ENCODE assay signal across 17 mouse cellular contexts in the genomic region with DNA sequence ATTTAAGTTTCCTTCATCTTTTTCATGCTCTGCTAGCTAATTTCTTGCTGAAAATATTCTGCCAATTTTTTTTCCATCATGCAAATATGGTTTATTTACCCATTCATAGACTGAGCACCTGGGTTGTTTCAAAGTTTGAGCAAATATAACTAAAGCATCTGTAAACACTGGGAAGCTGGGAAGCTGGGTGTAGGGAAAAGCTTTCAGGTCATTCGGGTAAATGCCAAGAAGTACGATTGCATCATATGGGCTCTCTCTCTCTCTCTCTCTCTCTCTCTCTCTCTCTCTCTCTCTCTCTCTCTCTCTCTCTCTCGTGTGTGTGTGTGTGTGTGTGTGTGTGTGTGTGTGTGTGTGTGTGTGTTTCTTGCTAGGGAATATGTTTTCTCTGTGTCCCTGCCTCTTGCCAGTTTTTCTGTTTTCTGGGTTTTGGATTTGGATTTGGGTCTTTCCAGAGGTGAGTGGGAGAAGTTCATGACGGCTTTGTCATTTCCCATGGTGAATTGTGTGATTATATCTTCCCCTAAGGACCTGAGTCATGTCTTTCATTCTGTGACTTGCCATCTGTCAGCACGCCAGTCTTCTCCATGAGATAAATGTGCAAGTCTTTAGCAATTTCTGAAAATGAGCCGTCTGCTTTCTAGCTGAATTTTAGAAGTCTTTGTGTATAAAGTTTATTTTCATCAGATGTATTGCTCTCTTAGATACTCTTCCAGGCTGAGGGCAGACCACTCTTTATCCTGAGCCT.
A peak's percentile ranks its signal among the peaks of the same experiment; 100 is the strongest.
DNase-seq lines count a peak whose midpoint lies in the region; ATAC-seq lines count a peak whose summit lies in the region.
"Had no signal": no experiment of that assay in that cellular context is flagged by ENCODE, and none has a peak within 500 bp of the region (broad histone marks: within the 10 kb centered on the region; RNA-seq: fewer than 3 reads in every experiment).

No protein-coding gene starts in this region.

- no peaks in the 10 kb centered on the region for H3K9me3 ChIP-seq in midbrain, embryonic 13.5 days
- H3K9me3 ChIP-seq: forebrain, embryonic 10.5 days; liver, embryonic 12.5 days; neural tube, embryonic 13.5 days had no signal

- H3K36me3 ChIP-seq in midbrain, embryonic 13.5 days: no peaks in the 10 kb centered on the region
- H3K36me3 ChIP-seq: forebrain, embryonic 10.5 days; liver, embryonic 12.5 days; neural tube, embryonic 13.5 days had no signal

- no peak overlapping the region for H3K9ac ChIP-seq in midbrain, embryonic 13.5 days (replicated peaks)
- H3K9ac ChIP-seq: liver, embryonic 12.5 days; neural tube, embryonic 13.5 days had no signal

- H3K4me2 ChIP-seq in midbrain, embryonic 13.5 days (replicated peaks): no peak overlapping the region
- H3K4me2 ChIP-seq: liver, embryonic 12.5 days; neural tube, embryonic 13.5 days had no signal

- intact Hi-C loops in heart, postnatal 10 days (cut with DNase I): no loop called here

- no peaks in the 10 kb centered on the region for H3K27me3 ChIP-seq in midbrain, embryonic 13.5 days
- H3K27me3 ChIP-seq: liver, embryonic 12.5 days; neural tube, embryonic 13.5 days had no signal

- H3K4me1 ChIP-seq in midbrain, embryonic 13.5 days (replicated peaks): no peaks in the 10 kb centered on the region
- H3K4me1 ChIP-seq: forebrain, embryonic 10.5 days; liver, embryonic 12.5 days; neural tube, embryonic 13.5 days had no signal

- peak; percentile 87 for DNase-seq in heart, adult 11 months
- DNase-seq in heart, postnatal 4 days: no peak
- DNase-seq in layer of hippocampus, adult 9-11 months: peak; percentile 6
- no peak for DNase-seq in layer of hippocampus, postnatal 10 days (ENCODE audit: low spot score in 2 of 2)
- peak; percentile 91 for DNase-seq in 3T3-L1 (ENCODE audit: low read depth, low spot score)
- DNase-seq in heart, postnatal 10 days: peak; percentile 5 to 6
- no peak for DNase-seq in natural killer cell, adult 2 months (ENCODE audit: low spot score in 2 of 2)
- DNase-seq: B cell, adult 2 months; cerebellum, adult 9-11 months; gastrocnemius, postnatal 25 days; kidney, adult 11 months had no signal

- 80% methylated on average over 5 of the region's 6 CpGs for WGBS in midbrain, embryonic 13.5 days

- no peak overlapping the region for H3K4me3 ChIP-seq in midbrain, embryonic 13.5 days (replicated peaks)
- H3K4me3 ChIP-seq: forebrain, embryonic 10.5 days; liver, embryonic 12.5 days; neural tube, embryonic 13.5 days had no signal

- H3K27ac ChIP-seq in midbrain, embryonic 13.5 days: no peak overlapping the region
- H3K27ac ChIP-seq: forebrain, embryonic 10.5 days; hindbrain, postnatal 0 days; kidney, postnatal 0 days; liver, embryonic 12.5 days; neural tube, embryonic 13.5 days had no signal

- no peak for ATAC-seq in midbrain, embryonic 13.5 days
- ATAC-seq: hindbrain, postnatal 0 days; liver, embryonic 12.5 days had no signal

Comparison
In these comparisons a context has a peak if more than half of its experiments do, and no peak if none do; other contexts are left out.
1. DNase-seq: peak in heart, adult 11 months (single experiment), layer of hippocampus, adult 9-11 months (single experiment), 3T3-L1 (single experiment) and heart, postnatal 10 days (2 of 2); none in heart, postnatal 4 days (single experiment), layer of hippocampus, postnatal 10 days (0 of 2) and natural killer cell, adult 2 months (0 of 2).